Mouse (Mus musculus) right cerebral cortex, postnatal 4 days (tissue): ENCODE measurements around the gene Zbtb42.

Experiments
- DNase-seq: peaks from one replicate; pipeline ENCODE4 v3.0.0-alpha.2; 2022

The Zbtb42 gene

GRCm38 (mm10) chr12:112661851-112662250, 16.8 kb upstream of the Zbtb42 start:
- no peak for DNase-seq

DNA sequence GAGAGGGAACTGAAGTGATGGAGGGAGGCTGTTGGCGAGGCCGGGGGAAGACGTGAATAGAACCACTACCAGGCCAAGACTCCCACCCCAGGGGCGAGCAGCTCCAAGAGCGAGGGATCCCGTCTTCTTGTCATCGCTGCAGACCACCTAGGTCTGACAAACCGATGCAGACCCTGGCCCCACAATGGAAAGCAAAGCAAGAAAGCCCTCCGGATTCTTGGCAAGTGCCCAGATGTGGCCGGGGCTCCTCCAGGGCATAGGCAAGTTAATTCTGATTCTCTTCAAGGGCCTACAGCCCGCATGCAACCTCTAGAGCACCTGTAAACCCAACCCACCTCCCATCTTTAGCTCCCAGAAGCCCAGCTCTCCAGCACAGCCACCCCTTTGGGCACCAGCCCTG, 15.3 kb upstream of the Zbtb42 start:
- DNase-seq, result no peak

DNA sequence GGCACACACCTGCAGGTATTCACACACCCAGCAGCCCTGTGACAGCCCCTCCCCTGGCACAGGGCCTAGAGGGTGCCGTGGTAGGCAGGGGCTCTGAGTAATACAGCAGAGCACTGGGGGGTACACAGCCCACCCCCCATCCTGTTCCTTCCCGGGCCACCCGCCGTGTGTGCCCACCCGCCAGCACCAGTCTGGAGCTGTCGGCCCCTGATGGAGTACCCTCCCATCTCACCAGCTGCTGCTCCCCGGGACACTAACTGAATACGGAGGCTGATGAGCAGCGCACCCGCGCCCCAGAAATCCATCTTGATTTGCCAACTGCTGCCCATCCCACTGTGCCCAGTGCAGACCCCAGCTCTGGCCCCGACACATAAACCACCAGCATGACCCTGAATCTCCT, 14.9 kb upstream of the Zbtb42 start:
- DNase-seq, result no peak

- DNase-seq, result no peak
Measured at GRCm38 (mm10) chr12:112664124-112664523, 14.5 kb upstream of the Zbtb42 start.

DNA sequence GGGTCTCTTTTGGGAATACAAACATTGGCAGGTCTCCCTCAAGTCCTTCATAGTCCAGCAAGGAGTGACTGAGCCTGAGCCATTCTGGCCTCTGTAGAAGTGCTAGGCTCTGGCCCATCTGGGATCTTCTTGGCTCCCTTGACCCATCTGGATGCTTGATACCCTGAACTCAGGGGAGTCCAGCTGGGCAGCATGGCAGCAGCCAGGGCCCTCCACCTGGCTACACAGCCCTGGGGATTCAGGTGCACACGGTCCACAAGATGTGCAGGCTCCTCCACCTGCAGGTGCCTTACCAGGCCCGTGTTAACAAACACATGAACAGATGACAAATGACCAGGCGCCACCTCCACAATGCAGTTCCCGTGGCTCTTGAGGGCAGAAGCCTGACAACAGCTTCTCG, 14.0 kb upstream of the Zbtb42 start:
- DNase-seq, result no peak

- DNase-seq, result peak; percentile 83
Measured at GRCm38 (mm10) chr12:112665445-112665844, 13.2 kb upstream of the Zbtb42 start.

GRCm38 (mm10) chr12:112665881-112666544, 12.6 kb upstream of the Zbtb42 start:
- DNase-seq, result no peak

- DNase-seq, result no peak
Measured at GRCm38 (mm10) chr12:112667619-112668297, 10.9 kb upstream of the Zbtb42 start.

- DNase-seq, result no peak
Measured at GRCm38 (mm10) chr12:112670718-112671393, 7.8 kb upstream of the Zbtb42 start.

DNA sequence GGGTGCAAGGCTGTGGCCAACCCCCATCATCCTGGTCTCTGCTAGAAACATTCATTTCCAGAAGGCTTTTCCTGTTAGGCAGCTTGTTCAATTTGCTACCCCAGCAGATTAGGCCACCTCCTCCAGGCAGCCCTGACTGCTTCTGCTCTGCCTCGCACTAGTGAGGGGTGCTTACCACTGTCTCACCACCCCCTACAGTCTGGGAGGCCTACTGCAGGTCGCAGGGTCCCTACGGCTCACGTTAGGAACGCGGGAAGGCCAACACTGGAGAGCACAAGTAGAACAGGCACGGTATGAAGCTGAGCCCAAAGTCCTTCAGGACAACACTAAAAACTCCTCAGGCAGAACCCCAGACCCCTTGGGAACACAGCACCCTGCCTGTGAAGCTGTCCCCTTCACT, 6.7 kb upstream of the Zbtb42 start:
- no peak for DNase-seq

- DNase-seq, result no peak
Measured at GRCm38 (mm10) chr12:112672744-112673575, 5.7 kb upstream of the Zbtb42 start.

DNA sequence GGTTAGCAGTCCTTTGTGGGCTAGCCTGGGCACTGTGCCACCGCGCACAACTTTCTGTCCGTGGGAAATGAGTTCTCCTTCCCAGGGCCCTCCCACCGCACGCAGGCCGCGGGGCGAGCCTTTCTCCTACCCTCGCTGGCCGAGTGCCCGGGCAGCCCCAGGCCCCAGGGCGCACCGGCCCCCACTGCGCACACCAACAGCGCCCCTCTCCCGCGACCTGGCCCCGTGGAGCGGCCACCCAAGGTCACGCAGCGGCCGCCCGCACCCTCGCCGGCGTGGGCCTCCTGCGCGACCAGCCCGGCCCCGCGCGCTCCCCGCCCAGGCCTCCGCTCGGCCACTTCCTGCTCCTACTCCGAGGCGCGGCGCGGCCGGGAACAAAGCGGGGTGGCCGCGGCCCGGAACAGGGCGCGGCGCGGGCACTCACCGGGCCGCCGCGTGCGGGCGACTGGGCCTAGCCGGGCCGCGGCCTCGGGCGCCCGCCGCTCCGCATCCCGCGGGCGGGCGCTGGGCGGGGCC, 5.0 kb upstream of the Zbtb42 start:
- DNase-seq, result peak; percentile 70

- DNase-seq, result peak; percentile 51
Measured at GRCm38 (mm10) chr12:112674132-112675011, 4.3 kb upstream of the Zbtb42 start, which contains the start of gene Akt1. Gene Akt1 (minus strand): TSS chr12:112674884.

DNA sequence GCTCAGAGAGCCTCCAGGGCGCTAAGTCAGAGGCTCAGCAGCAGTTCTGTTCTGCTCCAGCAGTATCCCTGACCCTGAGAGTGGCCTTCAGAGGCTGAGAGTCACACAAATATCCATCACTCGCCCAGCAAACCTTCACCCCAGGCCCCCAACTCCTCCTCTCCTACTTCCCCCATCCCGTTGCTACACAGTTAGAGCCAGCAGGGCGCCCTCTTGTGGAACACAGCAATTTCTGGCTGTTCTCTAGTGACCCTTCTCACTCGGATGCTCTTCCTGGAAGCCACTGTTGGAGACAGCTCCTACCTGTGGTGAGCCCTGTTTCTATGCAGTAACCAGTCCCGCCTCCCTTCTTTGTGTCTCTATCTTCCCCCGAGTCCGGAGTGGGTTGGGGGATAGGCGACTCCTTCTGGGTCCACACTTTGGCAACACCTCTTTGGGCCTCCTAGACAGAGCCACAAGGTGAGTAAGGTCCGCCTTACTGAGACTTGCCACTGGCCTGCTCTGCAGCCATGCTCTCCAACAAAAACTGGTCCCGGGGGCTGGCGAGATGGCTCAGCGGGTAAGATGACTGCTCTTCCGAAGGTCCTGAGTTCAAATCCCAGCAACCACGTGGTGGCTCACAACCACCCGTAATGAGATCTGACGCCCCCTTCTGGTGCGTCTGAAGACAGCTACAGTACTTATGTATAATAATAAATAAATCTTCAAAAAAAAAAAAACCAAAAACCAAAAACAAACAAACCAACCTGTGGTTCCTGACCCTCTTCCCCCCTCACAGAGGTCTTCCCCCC, 3.2 kb upstream of the Zbtb42 start:
- DNase-seq, result peak; percentile 81

- no peak for DNase-seq
Measured at GRCm38 (mm10) chr12:112677076-112677475, 1.6 kb upstream of the Zbtb42 start.

- no peak for DNase-seq
Measured at GRCm38 (mm10) chr12:112677943-112678554, 579 bp upstream of the Zbtb42 start.

DNA sequence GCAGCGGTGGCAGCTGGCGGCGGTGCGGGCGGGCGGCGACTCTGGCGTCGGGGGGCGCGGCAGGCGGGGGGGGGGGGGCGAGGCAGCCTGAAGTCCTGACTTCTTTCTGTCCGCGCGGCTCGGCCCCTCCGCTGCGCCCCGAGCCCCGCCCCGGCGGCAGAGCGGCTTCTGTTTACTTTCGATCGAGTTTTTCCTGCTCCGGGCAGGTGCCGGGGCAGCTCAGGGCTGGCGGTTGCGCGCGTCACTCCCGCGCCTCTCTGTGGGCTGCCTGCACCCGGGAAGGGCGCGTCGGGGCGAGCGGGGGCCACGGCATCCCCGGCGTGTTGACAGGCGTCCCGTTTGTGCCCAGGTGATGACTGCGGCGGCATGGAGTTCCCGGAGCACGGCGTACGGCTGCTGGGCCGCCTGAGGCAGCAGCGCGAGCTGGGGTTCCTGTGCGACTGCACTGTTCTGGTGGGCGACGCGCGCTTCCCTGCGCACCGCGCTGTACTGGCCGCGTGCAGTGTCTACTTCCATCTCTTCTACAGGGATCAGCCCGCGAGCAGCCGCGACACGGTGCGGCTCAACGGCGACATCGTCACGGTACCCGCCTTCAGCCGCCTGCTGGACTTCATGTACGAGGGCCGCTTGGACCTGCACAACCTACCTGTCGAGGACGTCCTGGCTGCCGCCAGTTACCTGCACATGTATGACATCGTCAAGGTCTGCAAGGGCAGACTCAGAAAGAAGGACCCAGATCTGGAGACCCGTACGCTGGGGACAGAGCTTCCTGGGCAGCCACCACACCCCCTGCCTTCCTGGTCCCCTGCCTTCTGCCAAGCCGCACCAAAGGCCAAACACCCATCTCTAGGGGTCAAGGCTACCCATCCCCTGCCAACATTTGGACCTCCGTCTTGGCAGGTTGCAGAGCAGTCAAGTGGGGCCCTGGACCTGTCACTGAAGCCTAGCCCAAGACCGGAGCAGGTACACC, 684 bp downstream of the Zbtb42 start:
- DNase-seq, result no peak

DNA sequence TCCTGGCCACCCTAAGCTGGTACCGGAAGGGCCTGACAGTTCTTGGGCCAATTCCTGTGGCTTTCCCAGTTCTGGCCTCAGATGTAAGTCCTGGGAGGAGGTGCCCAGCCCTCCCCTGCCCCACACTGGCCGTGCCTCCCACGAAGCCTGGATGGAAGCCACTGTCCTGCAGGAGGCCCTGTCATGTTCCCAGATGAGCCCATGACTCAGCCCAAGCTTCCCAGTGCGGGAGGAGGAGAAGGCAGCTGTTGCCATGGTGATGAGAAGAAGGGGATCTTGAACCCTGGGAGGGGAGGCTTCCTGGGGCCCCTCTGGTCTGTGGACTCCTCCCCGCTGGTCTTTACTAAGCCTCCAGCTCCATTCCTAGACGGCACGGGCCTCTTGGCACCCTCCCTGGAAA, 4.7 kb downstream of the Zbtb42 start:
- no peak for DNase-seq

DNA sequence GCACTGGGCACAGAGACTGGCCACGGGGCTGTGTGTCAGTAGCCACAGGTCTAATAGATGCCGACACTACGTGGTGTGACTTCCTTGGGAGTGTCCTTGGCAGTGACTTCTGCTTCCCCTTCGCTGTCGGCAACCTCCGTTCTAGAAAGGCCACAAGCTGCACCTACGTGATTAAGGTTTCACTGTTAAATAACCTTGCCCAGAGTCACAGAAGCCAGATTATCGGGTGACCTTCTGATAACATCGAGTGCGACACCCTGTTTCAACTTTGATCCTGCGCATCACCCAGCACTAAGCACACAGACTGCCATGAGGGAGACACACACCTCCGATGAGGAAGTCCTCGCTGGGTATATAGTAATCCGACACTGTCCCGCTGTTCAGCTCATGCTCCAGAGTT, 9.8 kb downstream of the Zbtb42 start:
- no peak for DNase-seq
